Mouse (Mus musculus): Measurements from ENCODE around the gene Kpna6. TPM values are rescaled to one million over a fixed set of nuclear protein-coding genes. Genes with fewer than 3 reads are reported as not detected.
A peak's percentile ranks its signal among the peaks of the same experiment; 100 is the strongest.

Gene Kpna6
- polyA plus RNA-seq, 1 experiment from 2014 or later, result 16.8 TPM

DNA sequence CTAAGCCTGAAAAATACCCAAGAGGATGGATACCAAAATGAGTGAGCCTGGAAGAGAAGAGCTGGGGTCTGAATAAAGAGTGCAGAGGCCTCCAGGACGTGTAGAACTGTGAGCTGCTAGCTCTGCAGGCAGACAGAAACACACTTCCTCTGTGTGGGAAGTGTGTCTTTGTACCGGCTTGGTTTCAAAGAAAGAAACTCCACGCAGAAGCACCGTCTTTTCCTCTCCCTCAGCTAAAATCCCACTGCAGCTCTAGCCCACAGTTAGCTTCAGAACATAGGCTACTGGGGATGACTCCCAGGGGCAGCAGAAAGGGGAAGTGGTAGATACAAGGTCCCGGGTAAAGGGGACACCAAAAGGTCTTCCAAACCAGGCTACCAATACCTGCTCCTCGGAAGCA lies 27.4 kb downstream of the Kpna6 start:
- H3K27ac ChIP-seq (ENCODE audit: poor library complexity, severe bottlenecking), result no peak overlapping the region
- H3K9me3 ChIP-seq (replicated peaks), result no peaks in the 10 kb centered on the region
- 93% methylated on average over 6 of the region's 6 CpGs for WGBS
- no peak overlapping the region for H3K9ac ChIP-seq
- H3K27me3 ChIP-seq (replicated peaks), result no peaks in the 10 kb centered on the region
- no peak for ATAC-seq (ENCODE audit: insufficient number of reproducible peaks, low FRiP score)
- H3K4me3 ChIP-seq, result no peak overlapping the region
- 0 out of 2 replicates have a peak, but pooled peaks cover 5% of the 10 kb centered on the region for H3K4me1 ChIP-seq (replicated peaks)
- no peak overlapping the region for H3K4me2 ChIP-seq
- peaks cover 69% of the 10 kb centered on the region for H3K36me3 ChIP-seq

GRCm38 (mm10) chr4:129641756-129642155 lies 30.8 kb downstream of the Kpna6 start:
- H3K36me3 ChIP-seq, result peaks cover 60% of the 10 kb centered on the region
- H3K4me1 ChIP-seq (replicated peaks), result peaks cover 27% of the 10 kb centered on the region
- no peak overlapping the region for H3K9ac ChIP-seq
- no peak overlapping the region for H3K4me3 ChIP-seq
- no peaks in the 10 kb centered on the region for H3K9me3 ChIP-seq (replicated peaks)
- H3K27me3 ChIP-seq (replicated peaks), result no peaks in the 10 kb centered on the region
- H3K27ac ChIP-seq (ENCODE audit: poor library complexity, severe bottlenecking), result no peak overlapping the region
- peak overlapping the region; percentile 35; the same call in 1 of the 2 replicates for H3K4me2 ChIP-seq
- WGBS, result 64% methylated on average over 5 of the region's 5 CpGs
- ATAC-seq (ENCODE audit: insufficient number of reproducible peaks, low FRiP score), result no peak

DNA sequence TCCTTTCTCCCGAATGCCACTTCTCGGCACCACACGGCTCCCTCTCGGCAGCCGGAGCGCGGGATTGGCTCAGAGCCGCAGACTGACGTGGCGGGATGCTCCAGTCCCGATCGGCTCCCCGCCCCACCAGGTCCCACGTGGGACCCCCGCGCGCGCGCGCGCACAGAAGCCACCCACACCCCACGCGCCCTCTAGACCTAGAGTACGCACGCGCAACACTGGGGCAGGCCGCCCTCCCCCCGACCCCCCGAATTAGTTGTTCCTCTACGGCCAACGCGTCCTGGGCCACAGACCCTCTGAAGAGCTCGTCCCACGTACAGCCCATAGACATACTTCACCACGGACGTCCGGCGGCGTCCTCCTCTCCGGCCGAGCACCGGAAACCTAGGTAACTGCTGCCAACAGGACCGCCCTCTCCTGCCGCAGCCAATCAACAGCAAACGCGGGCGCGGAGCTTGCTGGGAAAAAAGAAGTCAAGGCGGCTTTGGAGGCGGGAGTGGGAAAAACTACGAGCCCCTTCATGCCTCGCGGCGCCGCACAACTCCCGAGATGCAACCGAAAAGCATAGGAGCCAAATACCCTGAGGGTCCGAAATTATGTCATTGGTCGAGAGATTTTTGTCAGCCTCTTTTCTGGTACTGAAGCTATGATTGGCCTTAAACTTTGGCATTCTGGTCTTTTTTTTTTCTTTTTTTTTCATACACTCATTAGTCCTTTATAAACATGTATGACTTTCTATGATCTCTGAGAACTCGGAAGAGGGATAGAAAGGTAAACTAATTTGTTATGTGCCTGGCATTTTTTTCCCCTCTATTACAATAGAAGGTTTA lies 31.7 kb downstream of the Kpna6 start, which contains the start of gene Txlna:
TSS of gene Txlna (minus strand) at position 428 of the 830 bp plus-strand sequence.
- H3K27me3 ChIP-seq (replicated peaks), result no peaks in the 10 kb centered on the region
- peak; percentile 96 for ATAC-seq (ENCODE audit: insufficient number of reproducible peaks, low FRiP score)
- peak within 1 kb of the TSS; percentile 94 for H3K9ac ChIP-seq
- peaks cover 60% of the 10 kb centered on the region for H3K36me3 ChIP-seq
- peak within 1 kb of the TSS; percentile 97 for H3K4me2 ChIP-seq
- H3K4me1 ChIP-seq (replicated peaks), result peaks cover 27% of the 10 kb centered on the region
- under 1% methylated on average over 60 of the region's 60 CpGs for WGBS
- H3K4me3 ChIP-seq, result peak within 1 kb of the TSS; percentile 77
- H3K9me3 ChIP-seq (replicated peaks), result no peaks in the 10 kb centered on the region
- peak within 1 kb of the TSS; percentile 84 for H3K27ac ChIP-seq (ENCODE audit: poor library complexity, severe bottlenecking)

- Histone ChIP-seq H3K4me2 (peak overlapping the region; percentile 97), H3K27ac (ENCODE audit: poor library complexity, severe bottlenecking) (peak overlapping the region; percentile 84), H3K9ac (peak overlapping the region; percentile 94), H3K36me3 (peaks cover 59% of the 10 kb centered on the region), H3K4me1 (replicated peaks) (peaks cover 27% of the 10 kb centered on the region), H3K9me3 (replicated peaks) (no peaks in the 10 kb centered on the region), H3K27me3 (replicated peaks) (no peaks in the 10 kb centered on the region), H3K4me3 (peak overlapping the region; percentile 77)
- 6% methylated on average over 17 of the region's 17 CpGs for WGBS
- no peak for ATAC-seq (ENCODE audit: insufficient number of reproducible peaks, low FRiP score)
These were observed 32.4 kb downstream of the Kpna6 start for GRCm38 (mm10) chr4:129640101-129640637.

GRCm38 (mm10) chr4:129639221-129639620 lies 33.3 kb downstream of the Kpna6 start:
- H3K27ac ChIP-seq (ENCODE audit: poor library complexity, severe bottlenecking), result no peak overlapping the region
- peak overlapping the region; percentile 94 for H3K9ac ChIP-seq
- ATAC-seq (ENCODE audit: insufficient number of reproducible peaks, low FRiP score), result no peak
- 84% methylated on average over 15 of the region's 15 CpGs for WGBS
- peaks cover 27% of the 10 kb centered on the region for H3K4me1 ChIP-seq (replicated peaks)
- peaks cover 59% of the 10 kb centered on the region for H3K36me3 ChIP-seq
- H3K9me3 ChIP-seq (replicated peaks), result no peaks in the 10 kb centered on the region
- H3K4me2 ChIP-seq, result peak overlapping the region; percentile 97
- H3K4me3 ChIP-seq, result peak overlapping the region; percentile 77
- H3K27me3 ChIP-seq (replicated peaks), result no peaks in the 10 kb centered on the region

DNA sequence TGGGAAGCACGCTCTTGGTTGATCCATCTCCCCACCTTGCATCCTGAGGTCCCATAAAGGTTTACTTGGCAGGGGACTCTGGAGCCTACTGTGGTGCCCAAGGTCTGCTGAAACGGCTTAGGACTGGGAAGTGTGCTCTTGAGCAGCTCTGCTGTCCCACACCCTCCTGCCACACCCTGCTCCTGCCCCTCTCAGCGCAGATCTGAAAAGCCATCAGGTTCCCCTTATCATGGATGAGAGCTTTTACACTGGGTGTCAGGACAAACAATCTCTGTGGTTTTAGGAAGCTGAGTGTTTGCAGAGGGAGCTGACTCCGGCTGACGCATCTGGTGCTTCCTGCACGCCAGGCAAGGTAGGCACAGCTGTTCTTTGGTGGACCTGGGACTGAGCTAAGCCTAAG lies 38.7 kb downstream of the Kpna6 start:
- 90% methylated on average over 6 of the region's 6 CpGs for WGBS
- Histone ChIP-seq H3K36me3 (peaks cover 96% of the 10 kb centered on the region), H3K27ac (ENCODE audit: poor library complexity, severe bottlenecking) (no peak overlapping the region), H3K4me3 (no peak overlapping the region), H3K9ac (no peak overlapping the region), H3K4me2 (no peak overlapping the region), H3K27me3 (replicated peaks) (no peaks in the 10 kb centered on the region), H3K9me3 (replicated peaks) (no peaks in the 10 kb centered on the region), H3K4me1 (replicated peaks) (peaks cover 9% of the 10 kb centered on the region)
- no peak for ATAC-seq (ENCODE audit: insufficient number of reproducible peaks, low FRiP score)

DNA sequence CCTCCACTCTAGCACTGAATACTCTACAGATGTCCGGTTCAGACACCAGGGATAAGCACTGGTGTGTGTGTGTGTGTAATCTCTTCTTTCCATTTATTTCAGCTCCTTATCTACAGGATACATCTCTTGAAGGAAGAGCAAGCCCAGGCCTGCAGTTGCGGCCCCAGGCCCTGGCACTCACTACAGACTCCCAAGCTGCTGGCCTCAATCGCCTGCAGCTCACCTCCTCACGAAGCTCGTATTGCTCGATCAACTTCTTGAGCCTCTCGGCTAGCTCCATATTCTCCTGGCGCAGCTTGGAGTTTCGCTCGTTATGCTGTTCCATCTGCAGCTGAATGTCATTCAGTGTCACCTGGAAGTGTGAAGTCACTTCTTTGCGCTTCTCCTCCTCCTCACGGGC lies 40.7 kb downstream of the Kpna6 start:
- peaks cover 98% of the 10 kb centered on the region for H3K36me3 ChIP-seq
- 94% methylated on average over 12 of the region's 12 CpGs for WGBS
- H3K4me3 ChIP-seq, result no peak overlapping the region
- no peaks in the 10 kb centered on the region for H3K4me1 ChIP-seq (replicated peaks)
- no peaks in the 10 kb centered on the region for H3K27me3 ChIP-seq (replicated peaks)
- H3K4me2 ChIP-seq, result no peak overlapping the region
- H3K9ac ChIP-seq, result no peak overlapping the region
- H3K9me3 ChIP-seq (replicated peaks), result no peaks in the 10 kb centered on the region
- no peak for ATAC-seq (ENCODE audit: insufficient number of reproducible peaks, low FRiP score)
- no peak overlapping the region for H3K27ac ChIP-seq (ENCODE audit: poor library complexity, severe bottlenecking)

GRCm38 (mm10) chr4:129630944-129631343 lies 41.6 kb downstream of the Kpna6 start:
- Histone ChIP-seq H3K4me3 (no peak overlapping the region), H3K36me3 (peaks cover 97% of the 10 kb centered on the region), H3K4me1 (replicated peaks) (0 out of 2 replicates have a peak, but pooled peaks cover 2% of the 10 kb centered on the region), H3K27ac (ENCODE audit: poor library complexity, severe bottlenecking) (no peak overlapping the region), H3K27me3 (replicated peaks) (no peaks in the 10 kb centered on the region), H3K9ac (no peak overlapping the region), H3K9me3 (replicated peaks) (no peaks in the 10 kb centered on the region), H3K4me2 (no peak overlapping the region)
- 83% methylated on average over 4 of the region's 4 CpGs for WGBS
- no peak for ATAC-seq (ENCODE audit: insufficient number of reproducible peaks, low FRiP score)

DNA sequence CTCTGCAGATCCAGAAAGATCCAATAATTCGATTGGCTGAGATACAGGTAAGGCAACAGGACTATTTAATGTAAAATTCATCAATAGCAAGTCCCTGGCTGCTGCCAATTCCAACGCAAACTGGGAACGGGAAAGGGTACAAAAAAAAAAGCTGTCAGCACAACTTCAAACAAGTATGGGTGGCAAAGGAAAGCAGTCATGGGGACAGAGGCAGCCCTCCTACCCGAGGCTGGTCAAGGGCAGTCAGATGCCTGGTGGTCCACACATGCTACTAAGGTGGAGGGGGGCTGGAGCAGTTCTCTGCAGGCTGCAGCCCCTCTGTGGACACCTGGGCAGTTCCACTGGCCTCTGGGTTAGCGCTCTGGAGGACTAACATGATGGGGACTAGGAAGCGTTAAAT lies 46.5 kb downstream of the Kpna6 start:
- Histone ChIP-seq H3K4me3 (no peak overlapping the region), H3K4me2 (no peak overlapping the region), H3K4me1 (replicated peaks) (peaks cover 31% of the 10 kb centered on the region), H3K9ac (no peak overlapping the region), H3K27me3 (replicated peaks) (no peaks in the 10 kb centered on the region), H3K27ac (ENCODE audit: poor library complexity, severe bottlenecking) (no peak overlapping the region), H3K36me3 (peaks cover 52% of the 10 kb centered on the region), H3K9me3 (replicated peaks) (no peaks in the 10 kb centered on the region)
- WGBS, result 76% methylated on average over 6 of the region's 6 CpGs
- ATAC-seq (ENCODE audit: insufficient number of reproducible peaks, low FRiP score), result no peak

DNA sequence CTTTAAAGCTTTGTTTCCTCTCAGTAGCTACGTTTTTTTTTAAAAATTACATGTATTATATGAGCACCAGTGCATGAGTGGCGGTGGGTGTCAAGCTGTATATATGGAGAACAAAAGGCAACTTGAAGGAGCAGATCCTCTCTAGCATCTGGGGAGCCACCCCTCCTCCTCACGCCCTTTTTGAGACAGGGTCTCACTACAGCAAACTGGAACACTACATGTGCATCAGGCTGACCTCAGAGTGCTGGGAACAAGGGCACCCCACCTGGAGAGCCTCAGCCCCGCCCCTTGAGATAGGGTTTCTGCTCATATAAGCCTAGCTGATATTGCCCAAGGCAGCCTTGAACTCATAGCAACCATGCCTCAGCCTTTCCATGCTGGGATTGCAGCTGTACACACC lies 47.1 kb downstream of the Kpna6 start:
- H3K27ac ChIP-seq (ENCODE audit: poor library complexity, severe bottlenecking), result no peak overlapping the region
- peak overlapping the region; percentile 87 for H3K4me2 ChIP-seq
- H3K4me1 ChIP-seq (replicated peaks), result peaks cover 31% of the 10 kb centered on the region
- WGBS, result 38% methylated on average over 4 of the region's 4 CpGs
- H3K9me3 ChIP-seq (replicated peaks), result no peaks in the 10 kb centered on the region
- H3K4me3 ChIP-seq, result no peak overlapping the region
- H3K36me3 ChIP-seq, result peaks cover 51% of the 10 kb centered on the region
- H3K27me3 ChIP-seq (replicated peaks), result no peaks in the 10 kb centered on the region
- no peak overlapping the region for H3K9ac ChIP-seq
- ATAC-seq (ENCODE audit: insufficient number of reproducible peaks, low FRiP score), result no peak

GRCm38 (mm10) chr4:129625029-129625370 lies 47.6 kb downstream of the Kpna6 start:
- Histone ChIP-seq H3K4me1 (replicated peaks) (peaks cover 31% of the 10 kb centered on the region), H3K9me3 (replicated peaks) (no peaks in the 10 kb centered on the region), H3K4me3 (peak overlapping the region; percentile 79), H3K4me2 (peak overlapping the region; percentile 87), H3K9ac (peak overlapping the region; percentile 48), H3K36me3 (peaks cover 46% of the 10 kb centered on the region), H3K27ac (ENCODE audit: poor library complexity, severe bottlenecking) (peak overlapping the region; percentile 78), H3K27me3 (replicated peaks) (no peaks in the 10 kb centered on the region)
- ATAC-seq (ENCODE audit: insufficient number of reproducible peaks, low FRiP score), result peak; percentile 20; the same call in 1 of the 2 replicates
- WGBS, result 2% methylated on average over 6 of the region's 6 CpGs
